Mouse (Mus musculus) 416B (cell line): ENCODE results near the gene Anxa3.
A peak's percentile ranks its signal among the peaks of the same experiment; 100 is the strongest.

Experiments
- DNase-seq: peaks from one replicate; pipeline ENCODE4 v3.0.0; 2011; ENCODE audit warnings: low read depth

Gene Anxa3

GRCm38 (mm10) chr5:96847986-96848385, 54.8 kb downstream of the Anxa3 start:
- DNase-seq, result no peak

DNA sequence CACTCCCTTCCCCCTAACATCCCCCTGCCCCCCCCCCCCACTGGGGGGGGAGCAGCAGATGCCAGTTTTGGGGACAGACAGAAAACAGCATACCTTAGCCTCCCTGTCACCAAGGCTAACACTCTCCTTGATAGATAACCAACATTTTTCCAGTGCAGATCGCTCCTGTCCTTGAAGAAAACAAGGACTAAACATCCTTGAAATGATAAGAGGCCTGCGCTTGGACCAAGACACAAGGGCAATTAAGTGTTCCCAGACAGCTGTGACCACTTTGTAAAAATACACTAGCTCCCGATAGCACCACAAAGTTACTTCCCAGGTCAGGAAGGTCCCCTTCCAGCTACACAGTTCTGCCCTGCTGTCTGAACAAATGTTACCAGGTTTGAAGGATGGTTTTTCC, 55.2 kb downstream of the Anxa3 start:
- DNase-seq, result no peak

GRCm38 (mm10) chr5:96849232-96849631, 56.1 kb downstream of the Anxa3 start:
- no peak for DNase-seq

- no peak for DNase-seq
Measured at GRCm38 (mm10) chr5:96853451-96853850, 60.3 kb downstream of the Anxa3 start.

DNA sequence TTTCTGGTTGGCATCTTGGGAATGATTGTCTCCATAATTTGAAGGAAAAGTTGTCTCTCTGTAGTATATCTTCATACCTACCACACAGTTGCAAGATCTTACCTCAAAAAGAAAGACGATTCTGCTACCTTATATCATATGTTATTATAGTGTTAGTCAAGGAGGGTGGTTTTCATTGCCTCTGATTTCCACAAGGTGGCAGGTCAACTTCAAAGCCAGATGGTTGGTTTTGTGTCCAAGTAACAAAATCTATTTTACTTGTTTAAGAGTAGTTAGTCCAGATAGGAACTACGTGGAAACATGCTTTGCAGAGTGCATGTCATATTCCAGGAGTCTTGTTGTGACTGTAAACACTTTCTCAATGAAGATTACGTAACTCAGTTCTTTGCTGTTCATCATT, 61.2 kb downstream of the Anxa3 start:
- DNase-seq, result peak; percentile 62

GRCm38 (mm10) chr5:96859938-96860337, 66.8 kb downstream of the Anxa3 start:
- DNase-seq, result peak; percentile 49

DNA sequence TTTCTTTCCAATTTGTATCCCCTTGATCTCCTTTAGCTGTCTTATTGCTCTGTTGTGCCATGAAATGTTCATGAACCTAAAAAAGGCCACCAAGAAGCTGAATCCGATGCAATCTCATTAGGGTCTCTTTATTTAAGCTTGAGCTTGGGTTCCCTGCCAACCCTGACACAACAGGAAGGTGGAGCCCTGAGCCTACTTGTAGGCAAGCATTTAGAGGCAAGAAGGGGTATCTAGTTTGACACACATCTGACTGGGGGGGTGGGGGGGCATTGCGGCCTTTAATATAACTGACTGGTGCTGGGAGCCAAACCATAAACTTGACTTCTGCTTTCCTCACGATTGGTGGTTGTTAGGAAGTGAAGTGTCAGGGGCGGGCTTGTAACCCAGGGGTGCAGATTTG, 74.0 kb downstream of the Anxa3 start:
- peak; percentile 23 for DNase-seq

GRCm38 (mm10) chr5:96868893-96869292, 75.8 kb downstream of the Anxa3 start:
- DNase-seq, result peak; percentile 36

GRCm38 (mm10) chr5:96870996-96871395, 77.9 kb downstream of the Anxa3 start:
- DNase-seq, result no peak

GRCm38 (mm10) chr5:96878178-96878577, 85.0 kb downstream of the Anxa3 start:
- peak; percentile 82 for DNase-seq

GRCm38 (mm10) chr5:96878851-96879540, 85.9 kb downstream of the Anxa3 start:
- peak; percentile 59 for DNase-seq

GRCm38 (mm10) chr5:96880231-96880630, 87.1 kb downstream of the Anxa3 start:
- no peak for DNase-seq

DNA sequence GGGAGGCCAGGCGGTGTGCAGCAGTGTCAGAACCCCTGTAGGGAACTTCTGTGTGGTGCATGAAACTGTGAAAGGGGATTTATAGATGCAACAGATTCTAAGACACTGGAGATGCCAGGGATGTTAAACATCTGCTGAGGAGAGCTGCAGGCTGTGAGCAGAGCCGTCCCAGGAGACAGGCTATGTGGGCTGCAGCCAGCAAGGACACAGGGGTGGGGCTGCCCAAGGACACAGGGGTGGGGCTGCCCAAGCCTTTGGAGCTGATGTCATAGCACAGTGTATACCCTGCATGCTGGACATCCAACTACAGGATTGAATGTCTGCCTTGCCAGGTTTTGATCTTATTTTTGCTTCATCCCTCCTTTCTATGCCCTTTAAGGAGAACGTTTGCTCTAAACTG, 88.0 kb downstream of the Anxa3 start:
- no peak for DNase-seq

DNA sequence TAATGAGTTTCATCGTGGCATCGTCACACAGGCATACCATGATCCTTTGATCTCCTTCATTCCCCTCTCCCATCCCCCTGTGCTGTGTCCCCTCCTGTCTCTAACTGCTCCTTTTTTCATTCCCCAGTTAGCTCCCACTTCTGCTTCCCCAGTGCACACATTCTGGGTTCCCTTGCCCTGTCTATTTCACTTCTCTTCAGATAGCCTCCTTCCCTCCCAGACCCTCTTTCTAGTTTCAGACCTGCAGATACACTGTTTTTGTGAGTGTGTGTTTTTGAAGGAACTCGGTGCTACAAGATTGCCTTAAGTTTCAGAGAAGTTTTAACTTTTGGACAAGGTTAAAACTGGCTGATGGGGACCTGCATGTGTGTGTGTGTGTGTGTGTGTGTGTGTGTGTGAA, 88.5 kb downstream of the Anxa3 start:
- DNase-seq, result no peak

DNA sequence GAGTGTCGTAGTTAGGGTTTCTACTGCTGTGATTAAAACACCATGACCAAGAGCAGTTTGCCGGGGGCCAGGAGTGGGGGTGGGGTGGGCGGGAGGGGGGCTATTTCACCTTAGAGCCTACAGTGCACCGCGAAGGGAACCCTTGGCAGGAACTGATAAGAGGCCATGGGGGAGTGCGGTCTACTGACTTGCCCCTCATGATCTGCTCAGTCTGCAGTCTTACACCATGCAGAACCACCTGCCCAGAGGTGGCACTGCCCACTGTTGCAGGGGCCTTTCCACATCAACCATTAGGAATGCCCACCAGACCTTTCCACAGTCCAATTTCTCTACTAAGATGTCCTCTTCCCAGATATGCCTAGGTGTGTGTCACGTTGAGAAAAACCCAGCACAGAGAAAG, 92.1 kb downstream of the Anxa3 start:
- DNase-seq, result no peak

- peak; percentile 69 for DNase-seq
Measured at GRCm38 (mm10) chr5:96888396-96888795, 95.3 kb downstream of the Anxa3 start.

GRCm38 (mm10) chr5:96890367-96890766, 97.2 kb downstream of the Anxa3 start:
- no peak for DNase-seq
